Mouse (Mus musculus): ENCODE measurements around the gene Gm49486.

- no peak for TF ChIP-seq CTCF (IDR thresholded peaks at IDR 0.05; ENCODE audit: extremely low read depth, insufficient read length, insufficient replicate concordance, low read depth, low read length)
- no peak for TF ChIP-seq POLR2A (IDR thresholded peaks at IDR 0.05; ENCODE audit: low read depth, low read length)
Observed at GRCm38 (mm10) chr15:79262786-79263309, 33.7 kb downstream of the Gm49486 start.

All from small intestine, adult 2 months (tissue).